Mouse (Mus musculus) CD4-positive helper T cell, adult 2 months (primary cell): ENCODE results near the gene Shc2.
A peak's percentile ranks its signal among the peaks of the same experiment; 100 is the strongest.

Source experiments
- DNase-seq: peaks from one replicate; pipeline ENCODE4 v3.0.0-alpha.2; 2012; ENCODE audit warnings: low read depth, missing footprints, low spot score

Gene Shc2

DNA sequence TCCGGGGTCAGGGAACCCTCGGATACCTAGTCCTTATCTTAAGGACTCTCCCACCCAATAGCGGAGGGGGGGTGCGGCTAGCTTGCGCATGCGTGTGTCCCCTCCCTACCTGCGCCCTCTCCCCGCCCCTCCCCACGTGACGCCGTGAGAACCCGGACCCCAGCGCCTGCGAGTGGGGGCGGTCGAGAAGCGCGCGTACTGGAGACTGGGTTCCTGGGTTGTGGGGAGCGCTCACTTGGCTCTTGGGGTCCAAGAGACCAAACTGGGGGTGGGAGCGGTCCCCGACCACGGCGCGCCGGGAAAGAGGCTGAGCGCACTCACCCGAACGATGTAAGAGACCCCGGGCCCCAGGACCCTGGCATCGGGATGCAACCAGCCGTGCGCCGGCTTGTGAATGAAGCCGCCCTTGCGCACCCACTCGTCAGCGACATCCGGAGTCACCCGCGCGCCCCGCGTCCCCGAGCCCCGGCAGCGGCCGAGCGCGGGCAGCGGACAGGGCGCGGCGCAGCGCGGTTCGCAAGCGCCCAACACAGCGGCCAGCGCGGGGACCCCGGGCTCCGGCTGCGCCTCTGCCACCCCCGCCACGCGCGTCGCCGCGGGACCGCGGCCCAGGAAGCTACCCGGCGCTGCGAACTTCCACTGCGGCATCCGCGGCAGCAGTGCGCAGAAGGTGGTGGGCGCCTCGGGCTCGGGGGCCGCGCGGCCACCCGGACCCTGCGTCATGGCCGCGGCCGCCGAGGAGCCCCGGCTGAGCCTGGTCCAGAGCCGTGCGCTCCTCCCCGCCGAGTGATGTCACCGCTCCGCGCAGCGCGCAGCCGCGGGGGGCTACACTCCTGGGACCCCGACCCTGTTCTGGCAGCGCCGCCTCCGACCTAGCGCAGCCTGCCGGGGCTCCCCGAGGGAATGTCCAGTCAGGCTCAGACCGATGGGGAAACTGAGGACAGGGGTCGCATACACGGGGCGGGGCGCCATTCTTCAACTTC lies at the start of gene Shc2:
TSS of gene Shc2 (minus strand) at position 791 of the 983 bp plus-strand sequence.
- DNase-seq: no peak

DNA sequence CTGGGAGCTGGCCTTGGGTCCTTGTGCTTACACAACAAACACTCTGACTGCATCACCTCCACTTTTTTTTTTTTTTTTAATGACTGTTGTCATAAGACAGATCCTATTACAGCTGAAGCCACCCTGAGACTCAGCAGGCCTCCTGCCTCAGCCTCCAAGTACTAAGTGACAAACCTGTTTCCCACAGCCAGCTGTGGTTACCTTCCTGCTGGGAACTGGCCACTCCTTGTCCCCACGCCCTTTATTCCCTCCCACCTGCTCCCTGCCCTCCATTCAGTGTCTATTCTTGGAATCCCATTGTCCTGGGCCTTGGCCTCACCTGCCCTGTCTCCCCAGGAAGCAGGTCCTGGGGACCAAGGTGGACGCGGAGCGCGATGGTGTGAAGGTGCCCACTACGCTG lies 49.8 kb upstream of the Shc2 start:
- DNase-seq: no peak

DNA sequence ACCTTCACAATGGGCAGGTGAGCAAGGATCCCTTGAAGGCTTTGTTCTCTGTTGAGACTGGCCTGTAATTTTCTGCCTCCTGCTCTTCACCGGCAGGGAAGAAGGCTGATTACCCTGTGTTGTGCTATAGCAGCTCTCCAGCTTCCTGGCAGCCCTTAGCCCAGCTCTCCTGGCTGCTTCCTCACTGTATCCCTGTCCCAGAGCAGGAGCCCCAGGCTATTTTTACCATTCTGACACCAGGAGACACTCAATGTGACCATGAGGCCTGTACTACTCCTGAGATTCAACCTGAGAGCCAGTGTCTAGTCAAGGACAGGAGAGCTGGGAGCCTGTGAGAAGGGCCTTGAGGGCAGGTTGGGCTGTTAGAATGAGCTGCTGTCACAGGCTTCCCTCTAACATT lies 49.0 kb upstream of the Shc2 start:
- DNase-seq: no peak

DNA sequence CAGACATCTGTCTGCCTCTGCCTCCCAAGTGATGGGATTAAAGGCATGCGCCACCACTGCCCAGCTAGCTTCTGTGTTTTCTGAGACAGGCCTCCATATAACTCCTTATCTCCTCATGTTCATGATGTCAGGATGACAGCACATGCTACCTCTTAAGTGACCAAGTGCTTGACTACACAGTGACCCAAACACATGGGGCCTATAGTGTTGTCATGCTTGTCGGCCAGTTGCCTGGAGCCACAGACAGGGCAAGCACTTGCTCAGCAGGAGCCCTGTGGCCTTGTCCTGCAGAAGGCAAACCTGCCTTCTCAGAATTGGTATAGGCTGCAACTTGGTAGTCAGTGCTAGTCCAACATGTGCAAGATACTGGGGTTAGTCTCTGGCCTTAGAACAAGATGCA lies 48.5 kb upstream of the Shc2 start:
- no peak for DNase-seq

DNA sequence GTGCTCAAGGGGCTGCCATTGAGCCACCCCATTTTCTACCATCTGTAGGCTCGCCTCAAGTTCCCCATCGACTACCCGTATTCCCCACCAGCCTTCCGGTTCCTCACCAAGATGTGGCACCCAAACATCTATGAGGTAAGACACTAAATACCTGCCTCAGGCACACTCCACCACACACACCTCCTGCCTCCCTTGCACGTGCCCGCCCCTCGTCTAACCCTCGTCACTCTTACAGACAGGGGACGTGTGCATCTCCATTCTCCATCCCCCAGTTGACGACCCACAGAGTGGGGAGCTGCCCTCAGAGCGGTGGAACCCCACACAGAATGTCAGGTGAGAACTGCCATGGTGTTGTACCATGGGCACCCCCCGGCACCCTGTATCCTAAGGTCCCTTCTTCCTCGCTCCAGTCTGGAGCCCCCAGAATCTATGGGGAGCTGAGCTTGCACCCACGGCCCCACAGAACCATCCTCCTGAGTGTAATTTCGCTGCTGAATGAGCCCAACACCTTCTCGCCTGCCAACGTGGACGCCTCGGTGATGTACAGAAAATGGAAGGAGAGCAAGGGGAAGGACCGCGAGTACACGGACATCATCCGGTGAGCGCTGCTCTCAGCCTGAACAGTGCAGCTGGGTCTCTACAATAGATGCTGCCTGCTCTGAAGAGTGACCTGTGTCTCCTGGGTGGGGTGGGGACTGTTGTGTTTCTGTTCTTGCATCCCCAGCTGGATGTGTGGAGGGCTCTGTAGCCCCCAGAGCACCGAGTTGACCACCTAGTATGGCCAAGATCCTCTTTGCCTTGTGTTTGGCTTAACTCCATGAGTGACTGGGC lies 47.3 kb upstream of the Shc2 start:
- no peak for DNase-seq

DNA sequence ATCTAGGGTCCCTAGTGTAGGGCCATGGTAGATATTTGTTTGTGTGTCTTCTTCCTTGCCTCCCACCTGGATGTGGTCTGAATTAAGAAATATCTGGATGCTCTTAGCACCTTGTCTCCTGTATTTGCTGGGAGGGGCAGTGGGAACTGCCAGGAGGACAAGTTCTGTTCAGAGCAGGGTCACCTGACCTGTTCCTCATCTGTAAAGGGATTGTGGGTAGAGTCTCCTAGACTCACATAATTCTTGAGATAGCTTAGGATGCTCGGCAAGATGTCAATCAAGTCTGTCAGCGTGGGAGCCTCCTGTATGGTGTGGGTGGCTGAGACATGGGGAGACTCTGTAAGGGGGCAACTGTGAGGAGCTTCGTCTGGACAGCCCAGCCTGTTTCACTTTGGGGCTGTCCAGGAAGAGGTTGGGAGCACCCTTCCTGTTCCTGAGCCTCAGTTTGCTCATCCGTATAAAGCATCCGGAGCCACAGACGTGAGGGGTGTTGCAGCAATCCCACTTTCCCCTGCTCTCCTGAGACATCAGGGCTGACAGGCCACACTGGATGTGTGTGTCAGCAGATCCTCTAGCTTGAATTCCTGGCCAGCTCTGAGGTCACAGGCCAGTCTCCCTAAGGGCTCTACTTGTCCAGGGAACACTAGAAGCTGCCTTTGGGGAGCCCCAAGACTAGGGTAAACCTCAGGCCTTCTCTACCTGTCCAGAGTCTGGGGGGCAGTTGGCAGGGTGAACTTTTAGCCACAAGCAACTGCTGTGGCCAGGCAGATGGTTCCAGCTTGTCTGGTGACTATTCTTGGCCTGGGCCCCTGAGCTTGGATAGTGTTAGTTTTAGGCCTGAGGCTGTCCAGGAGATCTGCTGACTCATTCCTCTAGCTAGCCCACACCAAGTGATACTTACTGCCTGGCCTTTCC lies 46.3 kb upstream of the Shc2 start:
- DNase-seq: no peak

DNA sequence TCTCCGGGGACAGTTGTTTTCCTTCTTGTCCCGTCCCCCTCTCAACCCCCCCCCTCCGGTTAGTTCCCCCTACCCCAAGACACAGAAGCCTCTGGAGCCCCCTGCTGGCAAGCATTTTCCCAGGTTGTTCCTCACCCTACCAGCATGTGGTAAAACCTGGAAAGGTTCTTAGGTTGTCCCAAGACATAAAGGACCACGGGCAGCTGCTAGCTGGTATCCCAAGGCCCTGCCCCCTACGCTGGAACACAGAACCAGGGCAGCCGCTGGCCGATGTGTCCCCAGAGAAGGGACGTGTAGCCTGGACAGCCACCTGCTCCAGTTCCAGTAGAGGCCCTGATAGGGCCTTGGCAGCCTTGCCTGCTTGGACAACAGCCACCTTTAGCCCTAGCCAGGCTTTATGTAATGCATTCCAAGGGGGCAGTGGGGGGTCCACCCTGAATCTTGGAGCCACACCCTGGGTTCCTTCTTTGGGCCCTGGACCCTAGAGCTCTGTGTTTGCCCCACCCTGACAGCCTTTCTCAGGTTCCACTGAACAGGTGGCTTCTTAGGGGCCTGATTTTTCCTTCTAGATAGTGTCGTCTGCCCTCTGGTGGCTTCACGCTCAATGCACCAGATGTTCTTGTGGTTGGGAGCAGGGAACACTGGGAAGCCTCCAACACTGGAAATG lies 45.3 kb upstream of the Shc2 start:
- peak; percentile 55 for DNase-seq

DNA sequence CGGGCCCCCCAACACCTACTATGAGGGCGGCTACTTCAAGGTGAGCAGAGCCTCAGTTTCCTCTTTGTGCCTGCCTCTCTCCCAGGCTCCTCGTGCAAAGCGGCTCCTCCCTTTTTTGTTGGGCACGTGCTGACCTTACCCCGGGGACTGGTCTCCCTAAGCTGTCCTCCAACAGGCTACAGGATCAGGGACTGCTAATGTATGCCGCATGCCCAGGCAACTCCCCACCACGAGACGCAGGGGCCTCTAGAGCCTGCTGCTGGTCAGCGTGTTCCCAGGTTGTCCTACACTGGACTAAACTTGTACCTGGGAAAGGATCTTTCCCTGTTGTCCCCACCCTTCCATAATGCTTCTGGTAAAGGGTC lies 44.8 kb upstream of the Shc2 start:
- DNase-seq: peak; percentile 45

DNA sequence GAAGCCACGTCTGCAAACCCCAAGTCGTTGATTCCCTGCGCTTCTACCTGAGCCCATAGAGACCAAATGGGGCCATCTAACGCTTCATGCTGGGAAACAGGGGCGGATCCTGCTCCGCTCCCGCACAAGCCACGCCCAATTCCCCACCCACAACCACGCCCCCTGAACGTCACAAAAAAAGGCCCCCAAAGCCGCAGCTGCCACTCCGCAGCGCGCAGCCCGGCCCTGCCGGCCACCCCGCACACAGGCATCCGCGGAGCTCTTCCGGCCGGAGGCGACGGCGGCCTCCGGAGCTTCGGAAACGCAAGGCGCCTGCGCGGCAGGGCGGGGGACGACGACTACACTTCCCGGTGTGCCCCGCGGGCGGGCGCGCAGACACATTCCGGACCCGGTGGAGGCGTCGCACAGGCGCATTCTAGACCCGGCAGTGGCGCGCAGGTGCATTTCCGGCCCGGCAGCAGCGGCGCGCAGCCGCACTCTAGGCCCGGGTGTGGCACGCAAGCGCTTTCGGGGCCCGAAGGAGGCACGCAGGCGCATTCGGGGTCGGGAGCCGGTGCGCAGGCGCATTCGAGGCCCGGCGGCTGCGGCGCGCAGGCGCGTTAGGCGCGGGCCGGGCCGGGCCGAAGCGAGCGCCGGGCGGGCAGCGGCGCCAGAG lies 44.0 kb upstream of the Shc2 start, which contains the start of gene Cdc34:
TSS of gene Cdc34 (plus strand) at position 605 of the 655 bp plus-strand sequence.
- DNase-seq: peak; percentile 100

DNA sequence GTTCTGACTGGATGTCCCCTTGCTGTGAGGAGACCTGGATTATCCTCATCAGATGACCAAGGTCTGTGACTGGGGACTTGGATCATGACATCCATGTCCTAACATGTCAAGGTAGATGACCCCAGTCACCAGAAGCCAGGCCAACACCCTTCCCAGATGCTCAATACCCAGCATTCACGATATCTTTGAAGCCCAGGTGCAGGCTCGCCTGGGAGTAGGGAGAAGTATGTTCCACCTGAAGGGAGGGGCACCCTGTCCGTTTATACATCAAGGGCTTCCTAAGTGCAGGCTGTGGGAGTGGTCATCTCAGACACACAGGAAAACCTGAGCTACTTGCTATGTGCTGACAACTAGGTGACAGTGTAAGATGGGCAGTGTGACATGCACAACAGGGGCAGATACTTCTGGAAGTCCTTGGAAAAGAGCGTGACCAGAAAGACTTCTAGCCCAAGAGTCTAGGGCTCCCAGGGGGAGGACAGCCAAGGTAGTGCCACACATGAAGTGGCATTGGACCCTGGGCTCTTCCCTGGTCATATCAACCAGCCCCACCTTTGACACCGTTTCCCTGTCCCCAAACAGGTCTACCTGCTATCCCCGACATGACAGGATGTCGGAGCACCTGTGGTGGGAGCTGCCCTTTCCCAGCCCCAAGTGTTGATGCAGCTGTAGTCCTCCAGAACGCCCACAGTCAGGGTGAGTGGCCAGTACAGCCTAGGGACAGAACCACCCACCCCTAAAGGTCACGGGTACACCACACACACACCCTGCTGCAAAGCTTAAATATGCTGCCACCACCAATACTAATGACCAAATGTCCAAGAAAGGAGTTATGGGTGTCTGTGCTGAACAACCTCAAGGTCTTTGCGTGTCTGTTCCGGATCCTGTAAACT lies 43.1 kb upstream of the Shc2 start:
- peak; percentile 31 for DNase-seq

DNA sequence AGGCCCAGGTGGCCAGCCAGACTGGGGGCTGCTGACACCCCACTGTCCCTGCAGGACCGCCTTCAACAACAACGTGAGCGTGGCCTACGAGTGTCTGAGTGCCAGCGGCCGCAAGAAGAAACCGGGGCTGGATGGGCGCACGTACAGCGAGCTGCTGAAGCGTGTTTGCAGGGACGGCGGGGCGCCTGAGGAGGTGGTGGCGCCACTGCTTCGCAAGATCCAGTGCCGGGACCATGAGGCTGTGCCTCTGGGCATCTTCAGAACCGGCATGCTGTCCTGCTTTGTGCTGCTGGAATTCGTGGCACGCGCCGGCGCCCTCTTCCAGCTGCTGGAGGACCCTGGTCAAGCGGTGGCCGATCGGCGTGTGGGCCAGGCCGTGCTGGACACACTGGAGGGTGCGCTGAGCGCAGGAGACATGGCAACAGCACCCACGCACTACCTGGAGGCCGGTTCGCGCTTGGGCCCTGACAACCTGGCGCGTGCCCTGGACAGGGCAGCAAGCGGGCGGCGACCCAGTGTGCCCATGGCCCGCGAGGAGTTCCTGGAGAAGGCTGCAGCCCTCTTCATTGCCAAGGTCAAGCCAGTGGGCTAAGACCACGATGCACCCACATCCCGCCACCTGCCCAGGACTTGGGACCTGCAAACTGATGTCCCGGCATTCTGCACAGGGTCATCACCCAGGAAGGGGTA lies 37.8 kb upstream of the Shc2 start:
- DNase-seq: no peak

DNA sequence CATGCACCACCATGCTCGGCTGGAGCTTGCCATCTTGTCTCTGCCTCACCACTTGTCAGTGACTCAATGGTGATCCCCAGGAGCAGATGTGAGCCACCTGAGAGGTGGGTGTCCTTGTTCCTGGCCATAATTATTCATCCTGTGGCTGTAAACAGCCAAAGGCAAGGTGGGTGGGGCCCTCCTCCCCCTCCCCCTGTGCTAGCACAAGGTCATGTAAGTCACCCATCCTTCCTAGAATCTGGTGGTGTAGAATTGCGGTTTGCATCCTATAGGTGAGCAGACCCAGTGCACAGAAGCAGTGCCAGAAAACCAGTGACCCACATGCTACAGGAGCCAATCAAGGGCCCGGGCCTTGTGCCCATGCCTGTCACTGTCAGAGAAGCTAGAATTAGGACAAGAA lies 35.3 kb upstream of the Shc2 start:
- DNase-seq: no peak

DNA sequence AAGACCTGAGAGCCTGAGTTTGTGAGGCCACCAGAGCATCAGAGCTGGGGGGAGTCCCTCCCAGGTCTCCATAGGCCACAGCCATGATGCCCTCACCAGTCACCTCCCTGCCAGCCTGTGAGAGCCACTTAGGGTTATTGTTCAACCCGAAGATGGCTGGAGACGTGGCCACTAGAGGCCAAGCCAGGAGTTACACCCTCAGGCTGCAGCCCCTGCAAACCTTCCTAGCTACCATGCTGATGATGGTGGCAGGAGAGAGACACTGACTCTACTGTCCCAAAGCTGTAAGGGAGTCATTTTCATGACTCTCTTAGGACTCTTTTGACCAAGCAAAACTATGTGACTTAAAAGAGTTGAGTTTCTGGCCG lies 34.4 kb upstream of the Shc2 start:
- DNase-seq: no peak

DNA sequence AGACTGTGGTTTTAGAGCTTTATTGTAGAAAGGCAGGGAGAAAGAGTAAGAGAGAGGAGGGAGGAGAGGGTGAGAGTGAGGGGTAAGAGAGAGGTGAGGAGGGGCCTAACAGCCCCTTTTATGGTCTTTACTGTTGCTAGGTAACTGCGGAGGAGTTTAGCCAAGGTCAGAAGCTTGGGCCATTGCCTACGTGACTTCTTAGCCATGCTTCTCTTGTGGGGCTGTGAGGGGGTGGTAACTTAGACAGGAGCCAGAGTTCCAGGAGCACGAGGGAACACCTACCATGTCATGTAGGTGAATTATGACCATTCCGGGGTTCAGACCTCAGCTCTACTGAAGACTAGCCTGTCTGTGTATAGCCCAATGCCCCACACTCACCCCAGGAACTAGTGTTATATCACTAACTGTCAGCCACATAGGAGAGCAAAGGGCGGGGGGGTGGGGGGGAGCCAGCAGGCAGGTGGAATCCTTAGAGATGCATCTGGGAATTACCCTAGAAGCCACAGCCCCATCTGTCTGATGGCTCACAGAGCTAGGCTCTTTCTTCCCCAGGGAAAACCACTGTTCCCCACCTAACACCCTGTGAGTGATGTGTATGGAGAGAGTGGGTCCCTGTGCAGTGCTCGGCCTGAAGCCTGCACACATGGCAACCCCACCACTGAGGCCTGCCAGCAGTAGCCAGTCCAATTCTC lies 33.8 kb upstream of the Shc2 start:
- no peak for DNase-seq

DNA sequence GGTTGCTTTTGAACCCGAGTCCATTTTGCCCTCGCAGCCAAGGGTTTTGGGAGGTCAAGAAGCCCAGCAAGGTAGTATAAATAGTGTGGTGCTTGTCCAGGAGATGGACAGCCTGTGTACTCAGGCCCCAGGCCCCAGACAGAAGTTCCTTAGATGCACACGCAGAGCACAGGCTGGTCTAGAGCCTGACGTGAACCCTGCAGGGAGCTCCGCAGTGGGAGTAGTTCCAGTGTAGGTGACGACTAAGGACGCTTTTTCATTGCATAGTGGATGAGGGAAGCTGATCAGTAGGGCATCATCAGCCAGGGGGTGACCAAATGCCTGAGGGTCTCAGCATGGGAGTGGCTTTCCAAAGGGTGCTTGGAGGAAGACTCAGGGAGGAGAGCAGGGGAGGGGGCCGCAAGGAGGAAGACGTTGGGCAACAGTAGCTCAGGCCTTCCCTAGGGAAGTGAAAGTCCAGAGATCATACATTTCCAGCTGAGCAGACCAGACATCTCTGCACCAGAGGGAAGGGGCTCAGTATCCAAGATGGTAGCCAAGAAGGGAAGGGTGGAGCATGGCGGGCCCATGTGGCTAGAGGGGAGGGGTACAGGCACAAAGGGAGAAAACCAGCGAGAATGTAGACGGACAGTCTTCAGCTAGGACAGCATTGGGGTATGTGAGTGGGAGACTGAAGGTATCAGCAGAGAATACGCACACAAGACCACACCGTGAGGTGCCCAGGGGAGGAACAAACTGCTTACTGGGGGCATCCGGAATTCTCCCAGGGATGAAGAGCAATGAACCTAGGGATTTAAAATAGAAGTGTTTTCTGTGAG lies 32.6 kb upstream of the Shc2 start:
- DNase-seq: no peak

DNA sequence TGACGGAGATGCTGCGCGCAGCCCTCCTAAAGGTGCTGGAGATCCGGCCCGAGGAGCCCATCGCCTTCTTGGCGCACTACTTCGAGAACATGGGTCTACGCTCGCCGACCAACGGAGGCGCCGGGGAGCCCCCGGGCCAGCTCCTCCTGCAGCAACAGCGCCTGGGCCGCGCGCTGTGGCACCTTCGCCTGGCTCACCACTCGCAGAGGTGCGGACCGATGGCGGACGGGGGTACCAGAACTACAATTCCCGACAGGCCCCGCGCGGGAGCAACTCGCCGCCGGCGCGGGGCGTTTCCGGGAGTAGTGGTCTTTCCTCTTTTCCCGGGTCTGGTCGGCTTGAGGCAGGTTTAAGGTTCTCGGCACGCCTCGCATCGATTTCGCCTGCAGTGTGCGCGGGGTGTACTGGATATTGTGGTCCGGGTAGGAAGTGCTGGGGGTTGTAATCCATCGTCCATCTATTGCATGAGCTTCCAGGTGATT lies 31.9 kb upstream of the Shc2 start:
- DNase-seq: peak; percentile 76
